Mouse (Mus musculus): ENCODE results near the gene Cers3. TPM values are rescaled to one million over a fixed set of nuclear protein-coding genes. Genes with fewer than 3 reads are reported as not detected.

Gene Cers3
- total and polyA plus RNA-seq, 2 experiments, result 0.10 TPM; not detected in 1

- 79% methylated on average over 19 of the region's 19 CpGs for WGBS
- TF ChIP-seq CTCF (IDR thresholded peaks at IDR 0.05; ENCODE audit: low read depth, low read length) (no peak), POLR2A (IDR thresholded peaks at IDR 0.05; ENCODE audit: extremely low read depth, insufficient read depth, low read length) (no peak)
- no peak overlapping the region for H3K27ac ChIP-seq (replicated peaks; ENCODE audit: insufficient read depth, low read depth, low read length)
- no peaks in the 10 kb centered on the region for H3K27me3 ChIP-seq (ENCODE audit: control insufficient read depth, insufficient read depth, low read length)
- H3K4me1 ChIP-seq (ENCODE audit: control insufficient read depth, insufficient read depth, low read length), result no peaks in the 10 kb centered on the region
- H3K4me3 ChIP-seq (ENCODE audit: insufficient read depth, low read depth, low read length), result no peak overlapping the region
- DNase-seq (ENCODE audit: extremely low read depth, low read depth, low spot score), result no peak
- H3K36me3 ChIP-seq (ENCODE audit: control insufficient read depth, insufficient read depth, low read length), result no peaks in the 10 kb centered on the region
- H3K9ac ChIP-seq (ENCODE audit: low read depth, low read length), result no peak overlapping the region
- H3K79me2 ChIP-seq (ENCODE audit: control insufficient read depth, insufficient read depth, low read length), result no peaks in the 10 kb centered on the region
These were observed 123.8 kb downstream of the Cers3 start for GRCm38 (mm10) chr7:66866944-66867718.

GRCm38 (mm10) chr7:66867719-66868501 lies 124.6 kb downstream of the Cers3 start:
- Histone ChIP-seq H3K36me3 (ENCODE audit: control insufficient read depth, insufficient read depth, low read length) (no peaks in the 10 kb centered on the region), H3K9ac (ENCODE audit: low read depth, low read length) (no peak overlapping the region), H3K4me3 (ENCODE audit: insufficient read depth, low read depth, low read length) (no peak overlapping the region), H3K79me2 (ENCODE audit: control insufficient read depth, insufficient read depth, low read length) (no peaks in the 10 kb centered on the region), H3K27ac (replicated peaks; ENCODE audit: insufficient read depth, low read depth, low read length) (no peak overlapping the region), H3K27me3 (ENCODE audit: control insufficient read depth, insufficient read depth, low read length) (no peaks in the 10 kb centered on the region), H3K4me1 (ENCODE audit: control insufficient read depth, insufficient read depth, low read length) (no peaks in the 10 kb centered on the region)
- no peak for TF ChIP-seq CTCF (IDR thresholded peaks at IDR 0.05; ENCODE audit: low read depth, low read length)
- TF ChIP-seq POLR2A (IDR thresholded peaks at IDR 0.05; ENCODE audit: extremely low read depth, insufficient read depth, low read length), result no peak
- 85% methylated on average over 13 of the region's 13 CpGs for WGBS
- DNase-seq (ENCODE audit: extremely low read depth, low read depth, low spot score), result no peak

- 74% methylated on average over 7 of the region's 7 CpGs for WGBS
- no peaks in the 10 kb centered on the region for H3K36me3 ChIP-seq (ENCODE audit: control insufficient read depth, insufficient read depth, low read length)
These were observed 128.2 kb downstream of the Cers3 start for GRCm38 (mm10) chr7:66871520-66871919.

GRCm38 (mm10) chr7:66871940-66872511 lies 128.7 kb downstream of the Cers3 start:
- WGBS, result 90% methylated on average over 14 of the region's 14 CpGs
- TF ChIP-seq POLR2A (IDR thresholded peaks at IDR 0.05; ENCODE audit: extremely low read depth, insufficient read depth, low read length), result no peak
- no peak for TF ChIP-seq CTCF (IDR thresholded peaks at IDR 0.05; ENCODE audit: low read depth, low read length)
- H3K9ac ChIP-seq (ENCODE audit: low read depth, low read length), result no peak overlapping the region
- no peak for DNase-seq (ENCODE audit: extremely low read depth, low read depth, low spot score)
- H3K79me2 ChIP-seq (ENCODE audit: control insufficient read depth, insufficient read depth, low read length), result no peaks in the 10 kb centered on the region
- no peaks in the 10 kb centered on the region for H3K27me3 ChIP-seq (ENCODE audit: control insufficient read depth, insufficient read depth, low read length)
- H3K4me1 ChIP-seq (ENCODE audit: control insufficient read depth, insufficient read depth, low read length), result no peaks in the 10 kb centered on the region
- no peak overlapping the region for H3K4me3 ChIP-seq (ENCODE audit: insufficient read depth, low read depth, low read length)
- no peak overlapping the region for H3K27ac ChIP-seq (replicated peaks; ENCODE audit: insufficient read depth, low read depth, low read length)
- H3K36me3 ChIP-seq (ENCODE audit: control insufficient read depth, insufficient read depth, low read length), result no peaks in the 10 kb centered on the region

More at GRCm38 (mm10) chr7:66871520-66871919, 128.2 kb downstream of the Cers3 start:
- H3K4me1 ChIP-seq (ENCODE audit: control insufficient read depth, insufficient read depth, low read length), result no peaks in the 10 kb centered on the region
- TF ChIP-seq CTCF (IDR thresholded peaks at IDR 0.05; ENCODE audit: low read depth, low read length) (no peak), POLR2A (IDR thresholded peaks at IDR 0.05; ENCODE audit: extremely low read depth, insufficient read depth, low read length) (no peak)
- H3K79me2 ChIP-seq (ENCODE audit: control insufficient read depth, insufficient read depth, low read length), result no peaks in the 10 kb centered on the region
- no peak overlapping the region for H3K9ac ChIP-seq (ENCODE audit: low read depth, low read length)
- H3K4me3 ChIP-seq (ENCODE audit: insufficient read depth, low read depth, low read length), result no peak overlapping the region
- no peaks in the 10 kb centered on the region for H3K27me3 ChIP-seq (ENCODE audit: control insufficient read depth, insufficient read depth, low read length)
- no peak for DNase-seq (ENCODE audit: extremely low read depth, low read depth, low spot score)
- H3K27ac ChIP-seq (replicated peaks; ENCODE audit: insufficient read depth, low read depth, low read length), result no peak overlapping the region

GRCm38 (mm10) chr7:66873235-66873634 lies 129.9 kb downstream of the Cers3 start:
- TF ChIP-seq CTCF (IDR thresholded peaks at IDR 0.05; ENCODE audit: low read depth, low read length), result no peak
- no peak for TF ChIP-seq POLR2A (IDR thresholded peaks at IDR 0.05; ENCODE audit: extremely low read depth, insufficient read depth, low read length)
- 89% methylated on average over 2 of the region's 2 CpGs for WGBS
- DNase-seq (ENCODE audit: extremely low read depth, low read depth, low spot score), result no peak

More at GRCm38 (mm10) chr7:66873235-66873634, 129.9 kb downstream of the Cers3 start:
- H3K9ac ChIP-seq (ENCODE audit: low read depth, low read length), result no peak overlapping the region
- H3K36me3 ChIP-seq (ENCODE audit: control insufficient read depth, insufficient read depth, low read length), result no peaks in the 10 kb centered on the region
- no peaks in the 10 kb centered on the region for H3K27me3 ChIP-seq (ENCODE audit: control insufficient read depth, insufficient read depth, low read length)
- H3K79me2 ChIP-seq (ENCODE audit: control insufficient read depth, insufficient read depth, low read length), result no peaks in the 10 kb centered on the region
- H3K4me3 ChIP-seq (ENCODE audit: insufficient read depth, low read depth, low read length), result no peak overlapping the region
- H3K4me1 ChIP-seq (ENCODE audit: control insufficient read depth, insufficient read depth, low read length), result no peaks in the 10 kb centered on the region
- H3K27ac ChIP-seq (replicated peaks; ENCODE audit: insufficient read depth, low read depth, low read length), result no peak overlapping the region

Other genes with a start within 250 kb of the Cers3 start
- gene Asb7, start 53.9 kb upstream of the Cers3 start, total RNA-seq (2014; rRNA removed), result 6.3 and 7.1 TPM in 2 replicates
- gene Asb7, start 53.9 kb upstream of the Cers3 start, polyA plus RNA-seq (2012; rRNA removed), result 2.1 and 2.5 TPM in 2 replicates
- gene Lins1, start 53.6 kb upstream of the Cers3 start, total RNA-seq (2014; rRNA removed), result 1.9 and 2.2 TPM in 2 replicates
- 1.8 and 2.3 TPM in 2 replicates for gene Lins1, start 53.6 kb upstream of the Cers3 start, polyA plus RNA-seq (2012; rRNA removed)
- gene Adamts17, start 96.2 kb downstream of the Cers3 start, total RNA-seq (2014; rRNA removed), result 0.07 and 0.09 TPM in 2 replicates
- 0.11 and 0.17 TPM in 2 replicates for gene Adamts17, start 96.2 kb downstream of the Cers3 start, polyA plus RNA-seq (2012; rRNA removed)

Measured in liver, adult 2 months (tissue).